Mouse (Mus musculus) heart, embryonic 13.5 days (tissue): ENCODE measurements around the gene Osbp. TPM values are rescaled to one million over a fixed set of nuclear protein-coding genes. Genes with fewer than 3 reads are reported as not detected.

Source experiments
- microRNA-seq: library from miRNA; unstranded; fragments of <30 nt; microRNA quantifications from one replicate; pipeline ENCODE4, GENCODE M21; 2016
- polyA plus RNA-seq: library from polyadenylated mRNA; unstranded; fragments of >200 nt; fragmentation: Nextera tagmentation; extraction: Ambion mirVana; gene quantifications from 2 replicates; pipeline ENCODE4 v1.2.1, GENCODE M21; 2015

Gene Osbp
- polyA plus RNA-seq, 1 experiment from 2014 or later = 4.2 TPM

Small RNA genes lying within 50 kb of the gene (microRNA-seq; reads per million reads assigned to microRNA genes)
- gene Mir6994 = 9.2 reads per million, percentile 26 among the genes with 10 or more reads in this experiment

Other genes starting within 250 kb of the Osbp start
- gene Gif, start 218.4 kb upstream of the Osbp start, polyA plus RNA-seq = not detected in 2 replicates
- gene Mrpl16, start 195.6 kb upstream of the Osbp start, polyA plus RNA-seq = 63.4 and 69.6 TPM in 2 replicates
- gene Stx3, start 146.5 kb upstream of the Osbp start, polyA plus RNA-seq = 4.6 and 5.2 TPM in 2 replicates
- gene Olfr1417, start 126.7 kb upstream of the Osbp start, polyA plus RNA-seq = not detected in 2 replicates
- gene Olfr1418, start 104.9 kb upstream of the Osbp start, polyA plus RNA-seq = not detected in 2 replicates
- not detected in 2 replicates for gene Olfr1419, start 90.8 kb upstream of the Osbp start, polyA plus RNA-seq
- gene Olfr1420, start 79.4 kb upstream of the Osbp start, polyA plus RNA-seq = not detected in 2 replicates
- gene Patl1, start 53.5 kb upstream of the Osbp start, polyA plus RNA-seq = 16.0 and 17.0 TPM in 2 replicates
- gene Olfr1423, start 75.4 kb downstream of the Osbp start, polyA plus RNA-seq = not detected in 2 replicates
- not detected in 2 replicates for gene Olfr1424, start 96.7 kb downstream of the Osbp start, polyA plus RNA-seq
- not detected in 2 replicates for gene Olfr1425, start 111.8 kb downstream of the Osbp start, polyA plus RNA-seq
- not detected in 2 replicates for gene Olfr1426, start 126.1 kb downstream of the Osbp start, polyA plus RNA-seq
- not detected in 2 replicates for gene Olfr1427, start 137.4 kb downstream of the Osbp start, polyA plus RNA-seq
- gene Olfr1428, start 150.0 kb downstream of the Osbp start, polyA plus RNA-seq = not detected in 2 replicates
- gene Olfr76, start 157.3 kb downstream of the Osbp start, polyA plus RNA-seq = not detected in 2 replicates
- not detected in 2 replicates for gene Olfr1555-ps1, start 204.2 kb downstream of the Osbp start, polyA plus RNA-seq
- gene Olfr1431, start 234.7 kb downstream of the Osbp start, polyA plus RNA-seq = not detected in 2 replicates